Mouse (Mus musculus) MEL (cell line): Measurements from ENCODE around the gene Nsun2.

Experiments used
- CHD1 ChIP-seq: IDR thresholded peaks from 2 replicates; pipeline ENCODE4 v1.6.1; 2012; ENCODE audit warnings: low read depth, mild to moderate bottlenecking, inconsistent platforms, low read length, improper control_type of control experiment
- CTCF ChIP-seq, 3 experiments: IDR thresholded peaks in 2 of 3; conservative IDR thresholded peaks in 1 of 3; 2 replicates each; pipeline ENCODE4 v1.5.1; 2011 to 2012; ENCODE audit warnings: low read length in 3 of 3, low read depth in 2 of 3, mild to moderate bottlenecking in 2 of 3, improper control_type of control experiment in 1 of 3, inconsistent platforms in 1 of 3, mixed read lengths in 1 of 3, moderate library complexity in 1 of 3; ENCODE audit not compliant: control insufficient read depth in 1 of 3, insufficient read depth in 1 of 3, poor library complexity in 1 of 3, severe bottlenecking in 1 of 3
- EP300 ChIP-seq, 2 experiments: IDR thresholded peaks; 2 replicates each; pipeline ENCODE4 v1.6.1; 2011; ENCODE audit warnings: improper control_type of control experiment in 2 of 2, low read length in 2 of 2, low read depth in 1 of 2, mild to moderate bottlenecking in 1 of 2
- JUND ChIP-seq: IDR thresholded peaks from 2 replicates; pipeline ENCODE4 v1.6.1; 2011; ENCODE audit warnings: low read depth, mild to moderate bottlenecking, improper control_type of control experiment, low read length
- MAX ChIP-seq: IDR thresholded peaks from 2 replicates; pipeline ENCODE4 v1.6.1; 2011; ENCODE audit warnings: low read length, improper control_type of control experiment

GRCm38 (mm10) chr13:69591338-69591737 is 57.8 kb downstream of the Nsun2 start:
- TF ChIP-seq EP300 (IDR thresholded peaks at IDR 0.05; ENCODE audit: low read depth in 1 of 2, low read length in 2 of 2) (no peak), CTCF (IDR thresholded peaks at IDR 0.05 in 2 of 3, conservative IDR thresholded peaks at IDR 0.05 in 1 of 3; ENCODE audit: control insufficient read depth in 1 of 3, insufficient read depth in 1 of 3, low read depth in 2 of 3, low read length in 3 of 3, poor library complexity in 1 of 3, severe bottlenecking in 1 of 3) (no peak), CHD1 (no peak), JUND (no peak), MAX (no peak)
